Mouse (Mus musculus): Measurements from ENCODE around the gene Peak1. TPM values are rescaled to one million over a fixed set of nuclear protein-coding genes. Genes with fewer than 3 reads are reported as not detected.

Peak1 gene
- polyA plus RNA-seq, 1 experiment from 2014 or later: 5.1 TPM

GRCm38 (mm10) chr9:56257227-56258000, 160.5 kb downstream of the Peak1 start:
- 93% methylated on average over 20 of the region's 20 CpGs for WGBS
- Histone ChIP-seq H3K9me3 (peaks cover 5% of the 10 kb centered on the region), H3K4me1 (replicated peaks) (no peaks in the 10 kb centered on the region), H3K4me3 (no peak overlapping the region), H3K27ac (no peak overlapping the region), H3K27me3 (ENCODE audit: insufficient read depth, poor library complexity, severe bottlenecking) (no peaks in the 10 kb centered on the region), H3K36me3 (peaks cover 24% of the 10 kb centered on the region)
- no peak for DNase-seq (ENCODE audit: low spot score)

GRCm38 (mm10) chr9:56255676-56256432, 162.0 kb downstream of the Peak1 start:
- H3K36me3 ChIP-seq: peaks cover 24% of the 10 kb centered on the region
- 86% methylated on average over 6 of the region's 6 CpGs for WGBS
- H3K9me3 ChIP-seq: peaks cover 5% of the 10 kb centered on the region
- no peak for DNase-seq (ENCODE audit: low spot score)
- no peak overlapping the region for H3K4me3 ChIP-seq
- H3K27ac ChIP-seq: no peak overlapping the region
- no peaks in the 10 kb centered on the region for H3K27me3 ChIP-seq (ENCODE audit: insufficient read depth, poor library complexity, severe bottlenecking)
- H3K4me1 ChIP-seq (replicated peaks): no peaks in the 10 kb centered on the region

DNA sequence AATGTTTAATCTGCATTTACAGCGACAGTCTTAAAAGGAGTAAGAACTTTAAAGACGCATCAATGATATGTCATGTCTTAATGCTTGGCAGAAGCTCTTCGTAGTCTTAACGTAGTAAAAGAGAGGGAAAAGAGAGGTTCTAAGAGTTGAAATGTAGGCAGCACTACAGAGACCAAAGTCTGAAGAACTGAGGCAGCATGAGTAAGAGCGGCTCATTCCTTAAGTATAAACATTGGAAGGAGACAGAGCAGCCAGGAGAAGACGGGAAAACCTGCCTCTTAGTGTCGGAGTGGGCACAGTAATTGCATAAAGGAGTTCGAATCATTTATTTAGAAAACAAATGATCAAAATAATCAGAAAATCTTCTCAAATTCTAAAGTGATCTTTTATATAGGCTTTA, 173.5 kb downstream of the Peak1 start:
- WGBS: 90% methylated on average over 8 of the region's 8 CpGs
- Histone ChIP-seq H3K27ac (no peak overlapping the region), H3K9me3 (no peaks in the 10 kb centered on the region), H3K27me3 (ENCODE audit: insufficient read depth, poor library complexity, severe bottlenecking) (no peaks in the 10 kb centered on the region), H3K4me1 (replicated peaks) (no peaks in the 10 kb centered on the region), H3K36me3 (peaks cover 12% of the 10 kb centered on the region; the same call in 1 of the 2 replicates), H3K4me3 (no peak overlapping the region)
- no peak for DNase-seq (ENCODE audit: low spot score)

GRCm38 (mm10) chr9:56243885-56244284, 174.0 kb downstream of the Peak1 start:
- Histone ChIP-seq H3K27ac (no peak overlapping the region), H3K9me3 (no peaks in the 10 kb centered on the region), H3K36me3 (peaks cover 12% of the 10 kb centered on the region; the same call in 1 of the 2 replicates), H3K4me3 (no peak overlapping the region), H3K27me3 (ENCODE audit: insufficient read depth, poor library complexity, severe bottlenecking) (no peaks in the 10 kb centered on the region), H3K4me1 (replicated peaks) (no peaks in the 10 kb centered on the region)
- no peak for DNase-seq (ENCODE audit: low spot score)
- WGBS: 91% methylated on average over 7 of the region's 7 CpGs

DNA sequence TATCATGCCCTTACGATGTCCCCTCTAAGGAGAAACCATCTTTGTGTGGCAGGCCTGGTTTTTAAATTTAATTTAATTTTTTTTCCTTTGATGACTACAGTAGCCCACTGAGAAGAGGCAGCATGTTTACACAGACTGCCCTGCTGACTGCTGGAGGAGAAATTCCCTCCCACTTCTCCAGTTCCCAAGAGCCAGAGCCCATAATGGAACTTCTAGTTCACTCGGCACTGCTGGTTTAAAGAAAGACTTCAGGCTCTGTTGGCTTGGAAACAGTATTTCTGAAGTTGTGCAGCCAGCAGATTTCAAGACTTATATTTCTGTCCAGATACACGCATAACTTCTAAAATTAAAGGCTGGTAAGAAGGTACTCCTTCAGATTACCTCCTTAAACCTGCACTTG, 175.2 kb downstream of the Peak1 start:
- Histone ChIP-seq H3K27ac (no peak overlapping the region), H3K4me1 (replicated peaks) (no peaks in the 10 kb centered on the region), H3K4me3 (no peak overlapping the region), H3K36me3 (peaks cover 12% of the 10 kb centered on the region; the same call in 1 of the 2 replicates), H3K9me3 (no peaks in the 10 kb centered on the region), H3K27me3 (ENCODE audit: insufficient read depth, poor library complexity, severe bottlenecking) (no peaks in the 10 kb centered on the region)
- no peak for DNase-seq (ENCODE audit: low spot score)
- WGBS: 77% methylated on average over 3 of the region's 3 CpGs

DNA sequence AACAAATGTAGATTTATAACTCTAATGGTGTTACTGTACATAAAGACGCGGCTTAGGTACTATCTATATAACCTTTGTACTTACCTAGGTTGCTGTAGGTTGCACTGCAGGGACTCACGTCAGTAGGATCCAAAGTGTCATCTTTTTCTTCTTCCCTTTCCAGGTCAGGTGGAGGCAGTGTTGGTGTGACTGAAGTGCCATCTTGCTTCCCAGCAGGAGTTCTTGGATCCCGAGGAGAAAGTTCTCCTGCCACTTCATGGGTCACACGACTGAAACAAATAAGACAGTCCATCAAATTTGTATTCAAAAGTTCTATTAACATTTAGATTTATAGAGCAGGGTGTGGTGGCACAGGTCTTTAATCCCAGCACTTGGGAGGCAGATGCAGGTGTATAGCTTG, 176.8 kb downstream of the Peak1 start:
- 86% methylated on average over 5 of the region's 5 CpGs for WGBS
- DNase-seq (ENCODE audit: low spot score): no peak
- 0 out of 2 replicates have a peak, but pooled peaks cover under 1% of the 10 kb centered on the region for H3K4me1 ChIP-seq (replicated peaks)
- H3K4me3 ChIP-seq: no peak overlapping the region
- no peaks in the 10 kb centered on the region for H3K27me3 ChIP-seq (ENCODE audit: insufficient read depth, poor library complexity, severe bottlenecking)
- H3K27ac ChIP-seq: no peak overlapping the region
- H3K9me3 ChIP-seq: no peaks in the 10 kb centered on the region
- peaks cover 12% of the 10 kb centered on the region; the same call in 1 of the 2 replicates for H3K36me3 ChIP-seq

- no peak overlapping the region for H3K27ac ChIP-seq
- no peaks in the 10 kb centered on the region for H3K27me3 ChIP-seq (ENCODE audit: insufficient read depth, poor library complexity, severe bottlenecking)
- 58% methylated on average over 6 of the region's 6 CpGs for WGBS
- H3K36me3 ChIP-seq: peaks cover 12% of the 10 kb centered on the region; the same call in 1 of the 2 replicates
- no peak overlapping the region for H3K4me3 ChIP-seq
- peaks cover 7% of the 10 kb centered on the region; the same call in 1 of the 2 replicates for H3K4me1 ChIP-seq (replicated peaks)
- DNase-seq (ENCODE audit: low spot score): no peak
- no peaks in the 10 kb centered on the region for H3K9me3 ChIP-seq
These were observed 182.0 kb downstream of the Peak1 start for GRCm38 (mm10) chr9:56235871-56236298.

- 81% methylated on average over 5 of the region's 5 CpGs for WGBS
- no peak overlapping the region for H3K4me3 ChIP-seq
- no peak overlapping the region for H3K27ac ChIP-seq
- no peaks in the 10 kb centered on the region for H3K9me3 ChIP-seq
- DNase-seq (ENCODE audit: low spot score): no peak
- H3K36me3 ChIP-seq: 0 out of 2 replicates have a peak, but pooled peaks cover 6% of the 10 kb centered on the region
- H3K27me3 ChIP-seq (ENCODE audit: insufficient read depth, poor library complexity, severe bottlenecking): no peaks in the 10 kb centered on the region
- H3K4me1 ChIP-seq (replicated peaks): peaks cover 7% of the 10 kb centered on the region; the same call in 1 of the 2 replicates
These were observed 182.6 kb downstream of the Peak1 start for GRCm38 (mm10) chr9:56235281-56235680.

GRCm38 (mm10) chr9:56234561-56234960, 183.3 kb downstream of the Peak1 start:
- no peak overlapping the region for H3K4me3 ChIP-seq
- 87% methylated on average over 3 of the region's 3 CpGs for WGBS
- H3K9me3 ChIP-seq: no peaks in the 10 kb centered on the region
- H3K36me3 ChIP-seq: no peaks in the 10 kb centered on the region
- peaks cover 7% of the 10 kb centered on the region; the same call in 1 of the 2 replicates for H3K4me1 ChIP-seq (replicated peaks)
- no peak overlapping the region for H3K27ac ChIP-seq
- H3K27me3 ChIP-seq (ENCODE audit: insufficient read depth, poor library complexity, severe bottlenecking): no peaks in the 10 kb centered on the region
- DNase-seq (ENCODE audit: low spot score): no peak

GRCm38 (mm10) chr9:56233316-56233715, 184.6 kb downstream of the Peak1 start:
- WGBS: 83% methylated on average over 2 of the region's 2 CpGs
- Histone ChIP-seq H3K4me1 (replicated peaks) (peaks cover 7% of the 10 kb centered on the region; the same call in 1 of the 2 replicates), H3K27ac (no peak overlapping the region), H3K36me3 (no peaks in the 10 kb centered on the region), H3K27me3 (ENCODE audit: insufficient read depth, poor library complexity, severe bottlenecking) (no peaks in the 10 kb centered on the region), H3K9me3 (no peaks in the 10 kb centered on the region), H3K4me3 (no peak overlapping the region)
- DNase-seq (ENCODE audit: low spot score): no peak

DNA sequence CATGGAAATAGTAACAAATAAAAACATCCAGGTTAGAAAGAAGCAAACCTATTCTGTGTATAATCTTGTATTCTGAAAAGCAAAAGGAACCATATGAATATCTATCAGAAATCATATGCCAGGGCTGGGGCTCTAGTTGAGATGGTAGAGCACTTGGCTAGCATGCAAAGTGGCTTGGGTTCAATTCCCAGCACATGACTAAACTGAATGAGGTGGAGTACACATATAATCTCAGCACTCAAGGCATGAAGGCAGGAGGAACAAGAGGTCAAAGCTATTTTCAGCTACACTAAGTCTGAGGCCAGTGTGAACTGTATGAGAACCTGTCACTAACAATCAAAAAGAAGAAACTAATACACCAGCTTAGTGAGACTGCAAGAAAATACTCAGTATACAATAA, 187.0 kb downstream of the Peak1 start:
- no peaks in the 10 kb centered on the region for H3K27me3 ChIP-seq (ENCODE audit: insufficient read depth, poor library complexity, severe bottlenecking)
- H3K4me3 ChIP-seq: no peak overlapping the region
- no peak overlapping the region for H3K27ac ChIP-seq
- peaks cover 5% of the 10 kb centered on the region; the same call in 1 of the 2 replicates for H3K4me1 ChIP-seq (replicated peaks)
- no peaks in the 10 kb centered on the region for H3K9me3 ChIP-seq
- no peak for DNase-seq (ENCODE audit: low spot score)
- H3K36me3 ChIP-seq: peaks cover 12% of the 10 kb centered on the region

- peaks cover 12% of the 10 kb centered on the region for H3K36me3 ChIP-seq
These were observed 190.2 kb downstream of the Peak1 start for GRCm38 (mm10) chr9:56227626-56228025.

More at GRCm38 (mm10) chr9:56227626-56228025, 190.2 kb downstream of the Peak1 start:
- 89% methylated on average over 7 of the region's 7 CpGs for WGBS
- Histone ChIP-seq H3K4me1 (replicated peaks) (peaks cover 3% of the 10 kb centered on the region; the same call in 1 of the 2 replicates), H3K27ac (no peak overlapping the region), H3K27me3 (ENCODE audit: insufficient read depth, poor library complexity, severe bottlenecking) (peaks cover 9% of the 10 kb centered on the region), H3K4me3 (no peak overlapping the region), H3K9me3 (no peaks in the 10 kb centered on the region)
- no peak for DNase-seq (ENCODE audit: low spot score)
